Mouse (Mus musculus): ENCODE measurements at regions not wholly inside any gene's neighbourhood (a gene's known extent, or its start where the extent isn't known, plus 50 kb on each side); places are given as distances from the start of the nearest gene placed in this dataset.

DNA sequence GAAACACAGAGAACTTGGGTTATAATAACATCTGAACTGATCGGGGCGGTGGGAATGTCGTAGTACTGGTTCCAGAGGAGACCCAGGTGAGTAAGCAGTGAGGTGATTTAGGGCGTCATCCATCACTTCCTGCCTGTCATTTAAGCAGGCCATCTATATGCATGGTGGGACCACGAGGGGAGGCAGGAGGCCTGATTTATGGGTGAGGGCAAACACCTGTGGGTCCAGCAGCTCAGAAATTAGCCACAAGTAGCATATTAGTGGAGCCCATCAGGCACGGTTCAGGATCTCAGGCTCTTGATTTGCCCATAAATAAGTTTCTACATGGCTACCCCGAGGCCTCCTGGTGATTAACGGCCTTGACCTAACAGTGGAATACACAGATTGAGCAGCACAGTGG lies 428.8 kb upstream of the Adamts16 start:
- Histone ChIP-seq H3K27ac (ENCODE audit: control insufficient read depth, low read depth, low read length) (no peak overlapping the region), H3K4me3 (ENCODE audit: control insufficient read depth in 1 of 2, insufficient read depth in 1 of 2, low read depth in 2 of 2, low read length in 2 of 2) (no peak overlapping the region), H3K27me3 (ENCODE audit: control insufficient read depth in 1 of 2, insufficient read depth in 2 of 2, low read length in 2 of 2) (no peaks in the 10 kb centered on the region), H3K9ac (ENCODE audit: control insufficient read depth, low read depth, low read length, poor library complexity, severe bottlenecking) (no peak overlapping the region), H3K4me1 (ENCODE audit: control insufficient read depth in 1 of 2, insufficient read depth in 2 of 2, low read length in 2 of 2) (no peaks in the 10 kb centered on the region), H3K9me3 (replicated peaks; ENCODE audit: insufficient read depth, low read length) (no peaks in the 10 kb centered on the region), H3K79me2 (ENCODE audit: control insufficient read depth, insufficient read depth, low read length, poor library complexity) (no peaks in the 10 kb centered on the region), H3K36me3 (ENCODE audit: control insufficient read depth in 1 of 2, insufficient read depth in 2 of 2, low read length in 2 of 2) (no peaks in the 10 kb centered on the region)
- TF ChIP-seq ZNF384 (IDR thresholded peaks at IDR 0.05; ENCODE audit: low read depth, low read length) (no peak), GATA1 (IDR thresholded peaks at IDR 0.05; ENCODE audit: low read depth, low read length) (no peak), USF1 (IDR thresholded peaks at IDR 0.05; ENCODE audit: low read depth, low read length) (no peak), MAX (IDR thresholded peaks at IDR 0.05; ENCODE audit: low read length) (no peak)
- no peak for DNase-seq (ENCODE audit: low read depth, low spot score)

DNA sequence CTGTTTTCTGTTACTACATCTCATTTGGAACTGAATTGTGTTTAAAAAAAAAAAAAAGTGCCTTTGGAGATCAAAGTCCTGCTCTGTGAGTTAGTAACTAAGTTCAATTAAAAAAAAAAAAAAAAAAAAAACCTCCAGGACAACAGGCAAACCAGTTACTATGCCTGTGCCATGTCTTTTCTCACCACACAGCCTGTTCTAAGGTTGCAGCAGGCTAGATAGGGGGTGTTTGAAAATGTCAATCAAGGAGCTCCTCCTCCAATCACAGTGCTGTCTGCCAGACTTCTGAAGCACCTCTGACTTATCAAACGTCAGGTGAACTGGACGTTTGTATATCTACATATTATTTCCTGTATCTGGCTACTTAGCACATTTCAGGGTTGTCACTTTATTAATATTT lies 427.9 kb upstream of the Adamts16 start:
- no peaks in the 10 kb centered on the region for H3K79me2 ChIP-seq (ENCODE audit: control insufficient read depth, insufficient read depth, low read length, poor library complexity)
- no peak overlapping the region for H3K27ac ChIP-seq (ENCODE audit: control insufficient read depth, low read depth, low read length)
- H3K9ac ChIP-seq (ENCODE audit: control insufficient read depth, low read depth, low read length, poor library complexity, severe bottlenecking), result no peak overlapping the region
- no peaks in the 10 kb centered on the region for H3K36me3 ChIP-seq (ENCODE audit: control insufficient read depth in 1 of 2, insufficient read depth in 2 of 2, low read length in 2 of 2)
- no peaks in the 10 kb centered on the region for H3K4me1 ChIP-seq (ENCODE audit: control insufficient read depth in 1 of 2, insufficient read depth in 2 of 2, low read length in 2 of 2)
- TF ChIP-seq POLR2AphosphoS2 (IDR thresholded peaks at IDR 0.05; ENCODE audit: low read length) (no peak), TAL1 (IDR thresholded peaks at IDR 0.05; ENCODE audit: low read length) (no peak), SIN3A (IDR thresholded peaks at IDR 0.05; ENCODE audit: low read length) (no peak), ZNF384 (IDR thresholded peaks at IDR 0.05; ENCODE audit: low read depth, low read length) (no peak), CTCF (IDR thresholded peaks at IDR 0.05 in 2 of 3, conservative IDR thresholded peaks at IDR 0.05 in 1 of 3; ENCODE audit: control insufficient read depth in 1 of 3, insufficient read depth in 1 of 3, low read depth in 2 of 3, low read length in 3 of 3, poor library complexity in 1 of 3, severe bottlenecking in 1 of 3) (no peak), E2F4 (IDR thresholded peaks at IDR 0.05; ENCODE audit: borderline replicate concordance, low read depth, low read length) (no peak), ZKSCAN1 (IDR thresholded peaks at IDR 0.05; ENCODE audit: low read depth, low read length) (no peak), ZMIZ1 (IDR thresholded peaks at IDR 0.05; ENCODE audit: low read depth, low read length) (no peak), POLR2A (IDR thresholded peaks at IDR 0.05; ENCODE audit: control insufficient read depth in 1 of 2, insufficient read depth in 1 of 2, low read depth in 1 of 2, low read length in 2 of 2, poor library complexity in 1 of 2) (no peak)
- H3K4me3 ChIP-seq (ENCODE audit: control insufficient read depth in 1 of 2, insufficient read depth in 1 of 2, low read depth in 2 of 2, low read length in 2 of 2), result no peak overlapping the region
- no peaks in the 10 kb centered on the region for H3K9me3 ChIP-seq (replicated peaks; ENCODE audit: insufficient read depth, low read length)
- DNase-seq (ENCODE audit: low read depth, low spot score), result no peak
- H3K27me3 ChIP-seq (ENCODE audit: control insufficient read depth in 1 of 2, insufficient read depth in 2 of 2, low read length in 2 of 2), result no peaks in the 10 kb centered on the region

DNA sequence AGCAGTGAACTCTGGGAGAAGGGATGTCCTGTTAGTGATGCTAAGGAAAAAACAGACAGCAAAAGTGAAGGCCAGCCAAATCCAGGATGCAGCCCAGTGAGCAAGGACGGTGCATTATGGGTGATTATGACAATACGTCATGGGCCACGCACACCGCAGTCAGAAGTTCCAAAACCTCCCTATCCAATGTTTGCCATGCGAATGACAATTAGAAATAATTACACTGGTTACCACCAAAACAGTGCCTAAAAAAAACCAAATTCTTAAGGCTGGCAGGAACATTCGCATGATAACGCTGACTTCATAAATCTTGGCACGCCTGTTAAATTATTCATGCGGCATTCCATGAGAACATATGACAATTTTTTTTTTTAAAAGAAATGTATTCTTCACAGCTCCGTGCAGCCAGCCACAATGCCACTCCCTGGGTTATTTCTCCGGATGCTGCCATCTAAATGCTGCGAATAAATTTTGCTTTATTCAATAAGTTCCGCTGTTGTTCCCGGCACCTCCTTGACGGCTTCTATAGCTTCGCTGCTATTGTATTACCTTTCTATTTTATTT lies 421.8 kb upstream of the Adamts16 start:
- no peak for DNase-seq (ENCODE audit: low read depth, low spot score)
- no peaks in the 10 kb centered on the region for H3K9me3 ChIP-seq (replicated peaks; ENCODE audit: insufficient read depth, low read length)
- H3K27ac ChIP-seq (ENCODE audit: control insufficient read depth, low read depth, low read length), result no peak overlapping the region
- H3K36me3 ChIP-seq (ENCODE audit: control insufficient read depth in 1 of 2, insufficient read depth in 2 of 2, low read length in 2 of 2), result no peaks in the 10 kb centered on the region
- no peak overlapping the region for H3K9ac ChIP-seq (ENCODE audit: control insufficient read depth, low read depth, low read length, poor library complexity, severe bottlenecking)
- no peaks in the 10 kb centered on the region for H3K27me3 ChIP-seq (ENCODE audit: control insufficient read depth in 1 of 2, insufficient read depth in 2 of 2, low read length in 2 of 2)
- H3K4me1 ChIP-seq (ENCODE audit: control insufficient read depth in 1 of 2, insufficient read depth in 2 of 2, low read length in 2 of 2), result no peaks in the 10 kb centered on the region
- TF ChIP-seq USF2 (IDR thresholded peaks at IDR 0.05; ENCODE audit: borderline replicate concordance in 1 of 2, insufficient read depth in 1 of 2, low read depth in 1 of 2, low read length in 2 of 2), result no peak
- TF ChIP-seq E2F4 (IDR thresholded peaks at IDR 0.05; ENCODE audit: borderline replicate concordance, low read depth, low read length), result no peak
- no peak for TF ChIP-seq ZMIZ1 (IDR thresholded peaks at IDR 0.05; ENCODE audit: low read depth, low read length)
- TF ChIP-seq MAFK (IDR thresholded peaks at IDR 0.05; ENCODE audit: borderline replicate concordance, low read depth, low read length), result no peak
- TF ChIP-seq RAD21 (IDR thresholded peaks at IDR 0.05; ENCODE audit: low read depth, low read length), result no peak
- no peak for TF ChIP-seq ZNF384 (IDR thresholded peaks at IDR 0.05; ENCODE audit: low read depth, low read length)
- no peak for TF ChIP-seq RCOR1 (IDR thresholded peaks at IDR 0.05; ENCODE audit: low read depth, low read length)
- TF ChIP-seq CHD2 (IDR thresholded peaks at IDR 0.05; ENCODE audit: low read length), result no peak
- no peak for TF ChIP-seq POLR2AphosphoS5 (IDR thresholded peaks at IDR 0.05; ENCODE audit: borderline replicate concordance, low read depth, low read length)
- no peak for TF ChIP-seq POLR2A (IDR thresholded peaks at IDR 0.05; ENCODE audit: control insufficient read depth in 1 of 2, insufficient read depth in 1 of 2, low read depth in 1 of 2, low read length in 2 of 2, poor library complexity in 1 of 2)
- no peak for TF ChIP-seq NELFE (IDR thresholded peaks at IDR 0.05; ENCODE audit: low read depth, low read length)
- no peak for TF ChIP-seq CHD1 (IDR thresholded peaks at IDR 0.05; ENCODE audit: low read depth, low read length)
- TF ChIP-seq MXI1 (IDR thresholded peaks at IDR 0.05; ENCODE audit: low read depth, low read length), result no peak
- TF ChIP-seq KAT2A (conservative IDR thresholded peaks at IDR 0.05; ENCODE audit: low read depth, low read length), result no peak
- no peak for TF ChIP-seq HCFC1 (IDR thresholded peaks at IDR 0.05; ENCODE audit: low read depth, low read length)
- no peak for TF ChIP-seq MEF2A (IDR thresholded peaks at IDR 0.05; ENCODE audit: extremely low read depth, insufficient replicate concordance, low read depth, low read length, poor library complexity, severe bottlenecking)
- no peak for TF ChIP-seq ELF1 (IDR thresholded peaks at IDR 0.05; ENCODE audit: low read depth, low read length)
- no peak overlapping the region for H3K4me3 ChIP-seq (ENCODE audit: control insufficient read depth in 1 of 2, insufficient read depth in 1 of 2, low read depth in 2 of 2, low read length in 2 of 2)
- H3K79me2 ChIP-seq (ENCODE audit: control insufficient read depth, insufficient read depth, low read length, poor library complexity), result no peaks in the 10 kb centered on the region
